Mouse (Mus musculus) monocyte, adult 2 months (primary cell): ENCODE measurements around the gene Spo11.

Experiments
- DNase-seq, 2 experiments: peaks; one replicate each; pipeline ENCODE4 v3.0.0; 2022; ENCODE audit warnings: low spot score in 2 of 2, low read depth in 1 of 2

Gene Spo11

GRCm38 (mm10) chr2:172977409-172978130, at the start of gene Spo11:
Spo11 (plus strand) TSS chr2:172977700.
- no peak for DNase-seq

DNA sequence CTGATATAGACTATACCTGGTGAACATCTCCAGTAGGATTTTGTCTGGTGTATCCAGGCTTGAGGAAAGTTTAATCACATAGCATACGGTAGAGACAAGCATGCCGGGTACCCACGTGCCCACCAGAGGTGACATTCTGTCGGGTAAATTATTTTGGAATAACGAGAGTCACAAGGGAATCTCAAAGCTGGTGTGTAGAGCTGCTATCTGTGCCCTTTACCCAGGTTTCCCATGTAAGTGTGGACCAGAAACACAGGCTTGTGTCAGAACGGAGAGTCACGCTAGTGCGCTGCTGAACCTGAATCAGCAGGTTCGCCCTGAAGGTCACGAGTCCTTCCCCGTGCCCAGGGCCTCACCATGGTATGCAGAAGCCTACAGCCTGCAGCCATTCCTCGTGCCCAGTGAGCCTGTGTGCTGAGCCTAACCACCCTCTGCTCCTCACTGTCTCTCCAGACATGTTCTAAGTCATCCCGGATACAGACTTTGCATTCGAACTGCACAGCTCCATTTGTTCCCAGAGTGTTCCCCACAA, 47.5 kb upstream of the Spo11 start:
- DNase-seq = no peak

- no peak for DNase-seq
Measured at GRCm38 (mm10) chr2:172931137-172931898, 46.2 kb upstream of the Spo11 start.

GRCm38 (mm10) chr2:172933631-172934419, 43.7 kb upstream of the Spo11 start:
- no peak for DNase-seq

- no peak for DNase-seq
Measured at GRCm38 (mm10) chr2:172934420-172934788, 43.1 kb upstream of the Spo11 start.

GRCm38 (mm10) chr2:172934891-172935740, 42.4 kb upstream of the Spo11 start:
- no peak for DNase-seq

DNA sequence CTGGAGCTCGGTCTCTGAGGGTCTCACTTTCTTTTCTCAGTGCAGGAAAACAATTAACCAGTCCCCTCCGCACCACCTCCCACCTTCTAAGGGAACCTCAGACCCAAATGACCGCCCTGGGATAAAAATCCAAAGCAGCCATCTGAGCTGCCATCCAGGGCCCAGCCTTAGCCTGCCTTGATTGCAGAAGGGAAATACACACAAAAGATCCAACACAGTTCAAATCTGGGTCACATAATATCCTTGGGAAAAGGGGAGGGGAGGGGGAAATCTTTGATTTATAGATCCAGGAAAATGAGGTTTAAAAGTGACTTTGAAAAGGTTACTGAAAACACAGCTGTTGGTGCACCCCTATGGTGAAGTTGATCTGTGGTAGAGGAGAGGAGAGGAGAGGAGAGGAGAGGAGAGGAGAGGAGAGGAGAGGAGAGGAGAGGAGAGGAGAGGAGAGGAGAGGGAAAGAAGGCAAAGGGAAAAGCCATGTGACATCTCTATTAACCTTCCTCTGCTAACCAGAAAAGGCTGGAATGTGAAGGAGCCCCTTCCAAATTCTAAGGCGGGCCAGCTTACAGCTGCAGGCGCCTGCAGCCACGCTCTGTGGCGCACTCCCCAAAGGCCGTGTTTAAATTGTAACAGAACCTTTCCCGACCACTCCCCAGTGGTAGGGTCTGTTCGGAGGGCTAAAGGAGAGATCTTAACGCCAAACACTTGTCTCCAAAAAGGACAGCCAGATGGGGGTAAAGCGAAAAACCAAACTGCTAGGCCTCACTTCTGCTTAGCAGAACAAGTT, 41.5 kb upstream of the Spo11 start:
- no peak for DNase-seq

DNA sequence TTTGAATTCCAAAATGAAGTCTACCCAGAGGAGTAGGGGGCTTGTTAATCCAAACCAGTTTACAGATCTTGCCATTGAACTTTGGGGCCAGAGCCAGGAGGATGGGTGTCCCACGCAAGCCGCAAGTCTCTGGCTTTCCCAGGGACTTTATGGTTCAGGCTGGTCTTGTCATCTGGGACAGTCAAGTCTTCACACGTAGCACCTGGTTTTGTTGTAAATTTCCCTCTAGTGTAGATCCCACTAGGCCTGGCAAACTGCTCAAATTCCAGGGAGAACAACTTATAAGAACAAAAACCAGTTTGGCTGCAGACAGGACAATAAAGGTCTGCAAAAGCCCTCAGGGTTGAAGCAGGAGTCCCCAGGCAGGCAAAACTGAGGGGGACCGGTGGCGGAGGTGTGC, 40.7 kb upstream of the Spo11 start:
- DNase-seq = no peak

DNA sequence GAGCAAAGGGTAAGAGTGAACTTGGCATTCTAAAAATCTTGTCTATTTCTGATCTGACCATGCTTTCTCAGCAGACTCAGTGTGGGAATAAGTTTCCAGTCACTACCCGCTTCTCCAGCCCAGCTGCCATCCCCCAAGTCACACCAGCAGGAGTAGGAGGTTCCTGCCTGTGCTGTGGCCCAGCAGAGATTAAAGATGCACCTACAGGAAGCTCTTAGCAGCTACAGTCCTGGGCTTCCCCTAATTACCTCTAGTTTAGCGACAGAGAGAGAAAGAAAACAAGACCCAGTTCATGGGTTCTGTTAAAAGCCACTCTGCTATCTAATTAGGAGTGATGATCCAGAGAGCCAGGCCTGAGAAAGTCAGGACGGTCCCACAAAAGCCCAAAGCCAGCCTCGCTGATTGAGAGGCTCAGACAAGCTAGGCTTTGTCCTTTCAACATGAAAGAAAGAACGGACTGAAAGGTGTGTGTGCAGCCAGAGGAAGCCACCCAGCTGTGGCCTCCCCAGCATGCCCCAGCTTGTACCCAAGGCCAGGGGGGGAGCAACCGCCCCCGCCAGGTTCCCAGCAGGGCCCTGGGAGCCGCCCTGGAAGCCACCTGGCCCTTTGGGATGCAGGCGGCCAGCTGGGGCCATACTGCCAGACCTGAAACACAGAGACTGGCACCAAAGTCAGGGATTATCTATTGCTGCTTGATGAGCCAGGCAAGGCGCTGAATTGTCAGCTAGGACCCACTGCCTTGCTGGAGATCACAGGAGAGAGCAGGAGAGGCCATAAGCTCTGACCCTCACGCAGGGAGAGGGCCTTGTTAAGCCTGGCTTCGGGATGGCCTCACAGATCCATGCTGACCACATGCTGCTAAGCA, 39.9 kb upstream of the Spo11 start:
- DNase-seq = no peak

DNA sequence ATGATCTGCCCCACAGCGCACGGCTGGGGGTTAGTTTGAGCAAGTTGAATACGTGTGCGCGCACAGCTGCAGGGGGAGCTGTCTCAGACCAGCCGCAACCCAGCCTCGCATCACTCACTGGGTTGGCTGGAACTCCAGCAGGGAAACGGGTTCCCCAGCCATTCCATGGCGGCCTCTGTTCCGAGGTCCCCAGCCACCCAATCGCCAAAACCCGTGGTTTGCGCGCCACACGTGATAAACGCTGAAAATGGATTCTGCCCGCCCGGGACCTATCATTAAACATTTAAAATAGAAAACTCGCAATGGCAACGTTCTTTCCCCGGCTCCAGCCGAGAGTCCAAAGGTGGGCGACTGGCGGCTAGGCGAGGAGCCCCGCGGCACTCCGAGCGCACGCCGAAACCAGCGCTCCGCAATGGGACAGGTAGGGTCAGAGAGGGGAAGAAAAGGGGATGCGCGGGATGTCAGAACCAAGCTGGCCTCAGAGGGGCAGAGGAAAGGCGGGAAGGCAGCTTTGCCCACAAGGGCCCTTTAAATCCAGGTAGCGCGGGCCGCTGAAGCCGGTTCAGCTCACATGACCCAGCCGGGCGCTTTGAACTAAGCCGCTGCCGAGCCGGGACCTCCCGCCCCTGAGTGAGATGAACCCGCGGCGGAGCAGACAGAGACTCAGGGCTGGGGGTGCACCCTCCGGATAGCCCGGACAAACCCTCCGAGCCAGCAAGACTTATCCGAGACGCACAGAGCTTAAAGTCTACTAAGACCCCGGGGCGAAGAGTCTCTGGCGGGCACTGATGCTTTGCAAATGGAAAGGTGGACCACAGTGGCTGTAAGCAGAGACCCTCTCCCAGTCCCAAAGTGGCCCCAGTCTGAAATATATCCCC, 38.5 kb upstream of the Spo11 start:
- DNase-seq = no peak

GRCm38 (mm10) chr2:172939639-172940002, 37.9 kb upstream of the Spo11 start:
- no peak for DNase-seq

GRCm38 (mm10) chr2:172940003-172940798, 37.3 kb upstream of the Spo11 start, which contains the start of gene Bmp7:
Bmp7 (minus strand) TSS chr2:172940321.
- no peak for DNase-seq

DNA sequence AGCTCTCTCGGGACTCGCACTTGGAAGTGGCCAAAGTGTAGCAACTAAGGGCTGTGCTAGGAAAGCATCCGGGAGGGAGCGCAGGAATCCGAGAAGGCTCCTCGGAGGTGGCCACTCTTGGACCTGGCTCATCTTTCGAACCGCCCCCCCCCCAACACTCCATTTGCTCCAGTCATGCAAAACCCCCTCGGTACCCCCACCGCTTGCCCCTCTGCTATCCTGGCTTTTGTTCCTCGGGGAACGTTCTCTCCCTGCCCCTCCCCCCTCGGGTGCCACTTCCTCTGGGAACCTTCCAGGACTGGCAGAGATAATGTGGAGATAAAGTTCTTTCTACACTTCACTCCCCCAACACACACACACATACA, 36.7 kb upstream of the Spo11 start:
- DNase-seq = no peak

DNA sequence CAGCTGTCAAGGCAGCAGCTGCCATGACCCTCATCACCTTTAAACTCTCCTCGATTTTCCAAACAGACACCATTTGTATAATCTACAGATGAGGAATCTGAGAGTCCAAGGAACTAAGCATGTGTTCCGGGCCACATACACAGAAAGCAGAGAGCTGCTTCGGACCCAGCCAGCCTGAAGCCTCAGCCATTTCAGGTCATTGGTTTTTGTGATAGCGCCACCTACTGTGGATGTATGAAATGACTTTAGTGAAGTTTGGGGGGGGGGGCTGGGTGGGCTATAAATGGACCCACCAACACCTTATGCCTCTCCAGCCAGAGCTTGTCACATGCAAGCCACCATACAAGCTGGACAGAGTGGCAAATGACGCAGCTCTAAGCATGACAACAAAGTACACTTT, 28.4 kb upstream of the Spo11 start:
- no peak for DNase-seq

GRCm38 (mm10) chr2:172950119-172950676, 27.3 kb upstream of the Spo11 start:
- DNase-seq = no peak

- DNase-seq = no peak
Measured at GRCm38 (mm10) chr2:172950722-172951121, 26.8 kb upstream of the Spo11 start.

DNA sequence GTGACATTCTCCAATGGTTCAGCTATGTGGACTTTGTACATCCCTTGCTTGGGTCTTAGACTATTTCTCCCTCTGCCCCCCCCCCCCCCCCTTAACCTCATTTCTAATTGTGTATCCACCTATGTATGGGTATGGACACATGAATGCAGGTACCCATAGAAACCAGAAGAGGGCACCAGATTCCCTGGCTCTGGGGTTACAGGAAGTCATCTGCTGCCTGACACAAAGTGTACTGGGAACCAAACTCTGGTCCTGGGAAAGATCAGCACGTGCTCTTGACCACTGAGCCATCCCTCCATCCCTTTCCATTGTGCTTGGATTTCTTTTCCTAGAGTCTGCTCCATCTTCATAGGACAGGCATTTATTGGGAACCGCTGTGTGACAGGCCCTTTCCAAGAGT, 25.5 kb upstream of the Spo11 start:
- DNase-seq = no peak
